Mouse (Mus musculus) bone marrow macrophage, adult 2 months (primary cell): Measurements from ENCODE around the gene Omg.

ENCODE experiments used
- CTCF ChIP-seq: IDR thresholded peaks from 2 replicates; pipeline ENCODE4 v1.5.1; 2012; ENCODE audit warnings: low read depth, mild to moderate bottlenecking, low read length, moderate library complexity
- POLR2A ChIP-seq: IDR thresholded peaks from 2 replicates; pipeline ENCODE4 v1.6.1; 2012; ENCODE audit warnings: mild to moderate bottlenecking, low read depth, low read length, borderline replicate concordance

DNA sequence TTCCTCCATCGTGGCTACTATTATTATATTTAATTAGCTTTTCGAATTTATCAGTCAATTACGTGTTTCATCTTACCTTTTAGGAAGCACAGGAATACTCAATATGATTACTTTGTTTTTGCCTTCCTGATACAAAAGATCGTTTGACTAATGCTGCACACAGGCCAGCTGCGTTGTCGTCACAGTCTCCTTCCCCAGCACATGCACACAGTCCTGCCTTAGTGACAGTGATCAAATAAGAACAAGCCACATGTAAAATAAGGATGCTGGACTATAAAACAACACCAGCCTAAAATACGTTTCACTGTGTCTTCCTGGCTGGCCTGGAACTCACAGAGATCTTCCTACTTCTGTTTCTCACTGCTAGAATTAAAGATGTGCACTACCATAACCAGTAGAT lies 622 bp upstream of the Omg start:
- no peak for TF ChIP-seq POLR2A
- TF ChIP-seq CTCF: no peak
